Mouse (Mus musculus): ENCODE measurements at regions not wholly inside any gene's neighbourhood (a gene's known extent, or its start where the extent isn't known, plus 50 kb on each side); places are given as distances from the start of the nearest gene placed in this dataset.

DNA sequence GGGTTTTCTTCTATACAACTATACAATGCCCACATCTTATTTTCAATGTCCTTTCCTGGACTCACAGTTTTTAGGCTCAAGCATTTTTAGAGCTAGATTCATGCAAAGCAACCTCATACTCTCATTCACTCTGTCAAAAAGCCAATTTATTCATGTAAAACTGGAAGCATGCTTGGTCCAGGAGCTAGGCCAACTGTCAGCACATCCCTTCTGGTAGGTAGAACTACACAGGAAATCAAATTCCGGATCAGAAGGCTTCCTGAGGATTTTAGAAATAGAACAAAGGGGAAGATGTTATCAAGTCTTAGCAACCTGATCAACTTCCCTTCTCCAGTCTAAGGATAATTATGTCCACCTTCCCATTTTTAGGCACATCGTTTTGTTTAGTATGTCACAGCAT lies 432.4 kb upstream of the Tbl1xr1 start:
- TF ChIP-seq CTCF (IDR thresholded peaks at IDR 0.05; ENCODE audit: low read depth, low read length): no peak
- TF ChIP-seq POLR2A (IDR thresholded peaks at IDR 0.05; ENCODE audit: extremely low read depth, insufficient read depth, low read length): no peak
